Mouse (Mus musculus) heart, adult 2 months (tissue): Measurements from ENCODE around the gene Ank3. TPM values are rescaled to one million over a fixed set of nuclear protein-coding genes. Genes with fewer than 3 reads are reported as not detected.

ENCODE experiments used
- DNase-seq, 2 experiments: peaks; one replicate each; pipeline ENCODE4 v3.0.0; 2021
- H3K27ac ChIP-seq: fragments of 200-600 bp; 2 replicates; pipeline ENCODE4 v1.8.1; 2022
- H3K27me3 ChIP-seq: fragments of 200-500 bp; 2 replicates; pipeline ENCODE4 v1.6.1; 2012; ENCODE audit warnings: mild to moderate bottlenecking, low read length, inconsistent platforms, mixed read lengths; ENCODE audit not compliant: control insufficient read depth, insufficient read depth
- H3K36me3 ChIP-seq: fragments of 200-500 bp; 2 replicates; pipeline ENCODE4 v1.6.1; 2012; ENCODE audit warnings: low read length, inconsistent platforms; ENCODE audit not compliant: control insufficient read depth, insufficient read depth
- H3K4me1 ChIP-seq: fragments of 200-500 bp; 2 replicates; pipeline ENCODE4 v1.6.1; 2011; ENCODE audit warnings: low read length; ENCODE audit not compliant: control insufficient read depth, insufficient read depth
- H3K4me3 ChIP-seq: fragments of 200-600 bp; 2 replicates; pipeline ENCODE4 v1.8.1; 2022
- H3K79me2 ChIP-seq: fragments of 200-500 bp; replicated peaks from 2 replicates; pipeline ENCODE4 v1.6.1; 2012; ENCODE audit warnings: mild to moderate bottlenecking, inconsistent platforms, low read length, moderate library complexity, mixed read lengths; ENCODE audit not compliant: control insufficient read depth, insufficient read depth
- H3K9ac ChIP-seq: fragments of 200-500 bp; 2 replicates; pipeline ENCODE4 v1.6.1; 2012; ENCODE audit warnings: low read depth, mild to moderate bottlenecking, control low read depth, inconsistent platforms, low read length, mixed read lengths
- CTCF ChIP-seq: fragments of 200-600 bp; IDR thresholded peaks from 2 replicates; pipeline ENCODE4 v1.8.1; 2022; ENCODE audit warnings: antibody characterized with exemption, mild to moderate bottlenecking, moderate library complexity
- EP300 ChIP-seq: fragments of 200-500 bp; IDR thresholded peaks from 2 replicates; pipeline ENCODE4 v1.6.1; 2011; ENCODE audit warnings: low read depth, low read length, control low read depth; ENCODE audit not compliant: insufficient read depth
- POLR2A ChIP-seq: fragments of 200-500 bp; IDR thresholded peaks from 2 replicates; pipeline ENCODE4 v1.6.1; 2011; ENCODE audit warnings: mild to moderate bottlenecking, low read depth, low read length, control low read depth; ENCODE audit not compliant: insufficient read depth
- WGBS: fragments of 180-500 bp; shearing (Covaris S2); methylation state at CpG from one replicate; pipeline ENCODE4 v1.1.7; 2018; 5-methylcytosine and 5-hydroxymethylcytosine counted together
- intact Hi-C: fragments of 180-260 bp; cut with DNase I; formaldehyde crosslinking; loops from one replicate; pipeline ENCODE4 v1.15.1; 2025
- polyA plus RNA-seq: library from polyadenylated mRNA; depleted of rRNA; stranded (reverse); fragments of >200 nt; gene quantifications from 2 replicates; pipeline ENCODE4 v1.2.3, GENCODE M21; 2012
- total RNA-seq, 2 experiments: library from RNA; stranded (reverse); gene quantifications; 2 replicates each; pipeline ENCODE4 v1.2.3; 2021

Ank3 gene
- total and polyA plus RNA-seq, 3 experiments: 16.8 to 80.3 (median 64.6) TPM

- Histone ChIP-seq H3K4me1 (no peaks in the 10 kb centered on the region), H3K36me3 (no peaks in the 10 kb centered on the region), H3K27me3 (no peaks in the 10 kb centered on the region), H3K9ac (no peak overlapping the region), H3K27ac (no peak overlapping the region), H3K79me2 (no peaks in the 10 kb centered on the region), H3K4me3 (no peak overlapping the region)
- 81% methylated on average over 6 of the region's 6 CpGs for WGBS
- no peak for TF ChIP-seq CTCF
- TF ChIP-seq EP300: no peak
- TF ChIP-seq POLR2A: no peak
- no peak for DNase-seq
- intact Hi-C loops: loop anchor here (2.0 to 5.0 kb wide), 2 partner anchors 81 to 394 kb away; no protein-coding TSS in a partner anchor
Observed at GRCm38 (mm10) chr10:69453531-69453930, 55.0 kb downstream of the Ank3 start.

- Histone ChIP-seq H3K27me3 (no peaks in the 10 kb centered on the region), H3K27ac (no peak overlapping the region), H3K36me3 (no peaks in the 10 kb centered on the region), H3K4me3 (no peak overlapping the region), H3K9ac (no peak overlapping the region), H3K79me2 (no peaks in the 10 kb centered on the region), H3K4me1 (no peaks in the 10 kb centered on the region)
- TF ChIP-seq CTCF (no peak), EP300 (no peak), POLR2A (no peak)
- 65% methylated on average over 7 of the region's 7 CpGs for WGBS
- intact Hi-C loops: loop anchor here (5.0 kb wide), 1 partner anchor 393 kb away; no protein-coding TSS in a partner anchor
- no peak for DNase-seq
Observed at GRCm38 (mm10) chr10:69454480-69454879, 55.9 kb downstream of the Ank3 start.

- intact Hi-C loops: no loop called here
- Histone ChIP-seq H3K9ac (no peak overlapping the region), H3K4me1 (no peaks in the 10 kb centered on the region), H3K36me3 (no peaks in the 10 kb centered on the region), H3K4me3 (no peak overlapping the region), H3K27me3 (no peaks in the 10 kb centered on the region), H3K27ac (no peak overlapping the region), H3K79me2 (no peaks in the 10 kb centered on the region)
- no peak for DNase-seq
- TF ChIP-seq CTCF: no peak
- no peak for TF ChIP-seq POLR2A
- no peak for TF ChIP-seq EP300
- 66% methylated on average over 4 of the region's 4 CpGs for WGBS
Observed at GRCm38 (mm10) chr10:69464826-69465225, 66.3 kb downstream of the Ank3 start.

GRCm38 (mm10) chr10:69465558-69466200, 67.1 kb downstream of the Ank3 start:
- Histone ChIP-seq H3K9ac (no peak overlapping the region), H3K27me3 (no peaks in the 10 kb centered on the region), H3K79me2 (no peaks in the 10 kb centered on the region), H3K27ac (no peak overlapping the region), H3K4me1 (no peaks in the 10 kb centered on the region), H3K36me3 (no peaks in the 10 kb centered on the region), H3K4me3 (no peak overlapping the region)
- intact Hi-C loops: no loop called here
- 81% methylated on average over 11 of the region's 11 CpGs for WGBS
- no peak for DNase-seq
- no peak for TF ChIP-seq POLR2A
- no peak for TF ChIP-seq EP300
- TF ChIP-seq CTCF: no peak

- WGBS: 59% methylated on average over 2 of the region's 2 CpGs
- Histone ChIP-seq H3K4me3 (no peak overlapping the region), H3K36me3 (no peaks in the 10 kb centered on the region), H3K9ac (no peak overlapping the region), H3K79me2 (no peaks in the 10 kb centered on the region), H3K27ac (no peak overlapping the region), H3K4me1 (no peaks in the 10 kb centered on the region), H3K27me3 (no peaks in the 10 kb centered on the region)
- intact Hi-C loops: no loop called here
- no peak for DNase-seq
- TF ChIP-seq POLR2A: no peak
- TF ChIP-seq EP300: no peak
- TF ChIP-seq CTCF: no peak
Observed at GRCm38 (mm10) chr10:69466201-69466585, 67.6 kb downstream of the Ank3 start.

- intact Hi-C loops: no loop called here
- Histone ChIP-seq H3K36me3 (no peaks in the 10 kb centered on the region), H3K9ac (no peak overlapping the region), H3K27me3 (no peaks in the 10 kb centered on the region), H3K4me3 (no peak overlapping the region), H3K79me2 (no peaks in the 10 kb centered on the region), H3K27ac (no peak overlapping the region), H3K4me1 (no peaks in the 10 kb centered on the region)
- TF ChIP-seq EP300: no peak
- no peak for TF ChIP-seq CTCF
- no peak for TF ChIP-seq POLR2A
- 53% methylated on average over 4 of the region's 4 CpGs for WGBS
- peak in 1 of 2 experiments; percentile 4 for DNase-seq
Observed at GRCm38 (mm10) chr10:69466586-69466985, 68.0 kb downstream of the Ank3 start.
